Mouse (Mus musculus) urinary bladder, postnatal 14 days (tissue): Measurements from ENCODE around the gene Olfr1152.

Source experiments
- DNase-seq: peaks from one replicate; pipeline ENCODE4 v3.0.0; 2021; ENCODE audit warnings: low spot score

Gene Olfr1152

GRCm38 (mm10) chr2:87866192-87866591, at the start of gene Olfr1152:
TSS of gene Olfr1152 (plus strand) at chr2:87866492.
- no peak for DNase-seq

- DNase-seq: no peak
These were observed 36.1 kb upstream of the Olfr1152 start, which contains the start of gene Olfr1148 for GRCm38 (mm10) chr2:87830233-87830632. TSS of gene Olfr1148 (plus strand) at chr2:87830533.

- DNase-seq: no peak
These were observed 22.6 kb upstream of the Olfr1152 start, which contains the start of gene Olfr1150-ps1 for GRCm38 (mm10) chr2:87843693-87844092. TSS of gene Olfr1150-ps1 (plus strand) at chr2:87843993.

GRCm38 (mm10) chr2:87855562-87855961, 10.7 kb upstream of the Olfr1152 start, which contains the start of gene Olfr1151:
TSS of gene Olfr1151 (plus strand) at chr2:87855862.
- no peak for DNase-seq

GRCm38 (mm10) chr2:87894662-87895061, 28.4 kb downstream of the Olfr1152 start, which contains the start of gene Olfr1153:
TSS of gene Olfr1153 (plus strand) at chr2:87894962.
- no peak for DNase-seq

- no peak for DNase-seq
These were observed 38.8 kb downstream of the Olfr1152 start, which contains the start of gene Olfr1154 for GRCm38 (mm10) chr2:87905066-87905465. TSS of gene Olfr1154 (minus strand) at chr2:87905166.
